Mouse (Mus musculus) limb, embryonic 10.5 days (tissue): ENCODE data around the gene Spen. TPM values are rescaled to one million over a fixed set of nuclear protein-coding genes. Genes with fewer than 3 reads are reported as not detected.
"Not testable (repeated sequence)": the region's sequence is repeated elsewhere in the genome, so short reads cannot be mapped to it uniquely, and the experiment has no call there.

Experiments
- DNase-seq: peaks from one replicate; pipeline ENCODE4 v3.0.0-alpha.2; 2017; ENCODE audit warnings: low spot score
- H3K27ac ChIP-seq: fragments of 300-500 bp; sonication (generic); 2 replicates; pipeline ENCODE4 v1.5.1; 2016; ENCODE audit warnings: mild to moderate bottlenecking
- H3K27me3 ChIP-seq: fragments of 300-500 bp; sonication (generic); 2 replicates; pipeline ENCODE4 v1.6.1; 2016; ENCODE audit warnings: low read depth, mild to moderate bottlenecking; ENCODE audit not compliant: poor library complexity, severe bottlenecking
- H3K36me3 ChIP-seq: fragments of 300-500 bp; sonication (generic); 2 replicates; pipeline ENCODE4 v1.6.1; 2016; ENCODE audit warnings: mild to moderate bottlenecking, moderate library complexity
- H3K4me1 ChIP-seq: fragments of 300-500 bp; sonication (generic); 2 replicates; pipeline ENCODE4 v1.6.1; 2016
- H3K4me3 ChIP-seq: fragments of 300-500 bp; sonication (generic); 2 replicates; pipeline ENCODE4 v1.5.1; 2016; ENCODE audit warnings: mild to moderate bottlenecking, moderate library complexity
- H3K9me3 ChIP-seq: fragments of 300-500 bp; sonication (generic); replicated peaks from 2 replicates; pipeline ENCODE4 v1.6.1; 2016; ENCODE audit warnings: mild to moderate bottlenecking
- WGBS: fragments of 180-500 bp; shearing (Covaris S2); methylation state at CpG from one replicate; pipeline ENCODE4 v1.1.7; 2016; 5-methylcytosine and 5-hydroxymethylcytosine counted together
- polyA plus RNA-seq: library from polyadenylated mRNA; unstranded; fragments of >200 nt; fragmentation: Nextera tagmentation; extraction: Ambion mirVana; gene quantifications from 2 replicates; pipeline ENCODE4 v1.2.1, GENCODE M21; 2016

Gene Spen
- polyA plus RNA-seq, 1 experiment from 2014 or later: 11.5 TPM

GRCm38 (mm10) chr4:141570004-141570403 lies 31.6 kb upstream of the Spen start:
- Histone ChIP-seq H3K9me3 (no peaks in the 10 kb centered on the region), H3K4me3 (no peak overlapping the region), H3K27me3 (no peaks in the 10 kb centered on the region), H3K27ac (no peak overlapping the region), H3K4me1 (peaks cover 7% of the 10 kb centered on the region), H3K36me3 (no peaks in the 10 kb centered on the region)
- 69% methylated on average over 6 of the region's 6 CpGs for WGBS
- DNase-seq: no peak

DNA sequence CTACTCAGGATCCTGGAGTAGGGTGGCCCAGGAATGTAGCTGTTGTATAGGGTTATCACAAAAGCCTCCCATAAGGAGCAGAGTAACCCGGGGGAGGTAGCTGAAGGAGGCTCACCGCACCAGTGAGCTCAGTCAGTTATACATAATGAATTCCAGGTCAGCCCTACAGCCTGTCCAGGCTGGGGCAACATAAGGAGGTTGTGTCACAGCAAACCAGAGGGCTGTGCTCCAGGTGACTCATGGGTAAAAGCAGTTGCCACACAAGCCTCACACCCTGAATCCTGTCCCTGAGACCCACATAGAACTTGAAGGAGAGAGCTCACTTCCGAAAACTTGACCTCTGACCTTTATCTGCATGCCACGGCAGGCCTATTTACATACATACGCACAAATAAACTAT lies 30.6 kb upstream of the Spen start:
- DNase-seq: no peak
- WGBS: 85% methylated on average over 5 of the region's 5 CpGs
- H3K36me3 ChIP-seq: no peaks in the 10 kb centered on the region

DNA sequence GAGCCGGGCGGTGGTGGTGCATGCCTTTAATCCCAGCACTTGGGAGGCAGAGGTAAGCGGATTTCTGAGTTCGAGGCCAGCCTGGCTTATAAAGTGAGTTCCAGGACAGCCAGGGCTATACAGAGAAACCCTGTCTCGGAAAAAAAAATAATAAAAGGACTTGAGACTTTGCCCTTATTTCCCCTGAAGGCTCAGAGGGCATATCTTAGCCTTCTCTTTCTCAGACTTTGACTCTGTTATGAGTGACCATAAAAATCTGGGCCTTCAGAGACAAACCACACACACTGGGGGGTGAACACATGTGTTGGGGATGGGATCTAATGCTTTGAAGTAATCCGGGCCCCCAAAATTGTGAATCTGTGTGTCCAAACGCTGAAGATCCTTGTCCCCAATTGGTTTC lies 28.8 kb upstream of the Spen start:
- H3K4me1 ChIP-seq, H3K27me3 ChIP-seq: not testable (repeated sequence)
- WGBS: 88% methylated on average over 7 of the region's 7 CpGs

More for the DNA sequence above, 30.6 kb upstream of the Spen start:
- Histone ChIP-seq H3K27ac (no peak overlapping the region), H3K27me3 (no peaks in the 10 kb centered on the region), H3K4me1 (peaks cover 5% of the 10 kb centered on the region), H3K4me3 (no peak overlapping the region), H3K9me3 (no peaks in the 10 kb centered on the region)

GRCm38 (mm10) chr4:141566187-141566586 lies 27.8 kb upstream of the Spen start:
- no peak overlapping the region for H3K27ac ChIP-seq
- H3K9me3 ChIP-seq: no peaks in the 10 kb centered on the region
- no peak for DNase-seq
- H3K36me3 ChIP-seq: no peaks in the 10 kb centered on the region
- H3K4me3 ChIP-seq: no peak overlapping the region
- WGBS: 90% methylated on average over 6 of the region's 6 CpGs
- no peaks in the 10 kb centered on the region for H3K27me3 ChIP-seq
- H3K4me1 ChIP-seq: peaks cover 2% of the 10 kb centered on the region

More for the DNA sequence above, 28.8 kb upstream of the Spen start:
- H3K36me3 ChIP-seq, H3K27ac ChIP-seq, DNase-seq, H3K4me3 ChIP-seq, H3K9me3 ChIP-seq: not testable (repeated sequence)

GRCm38 (mm10) chr4:141565325-141565724 lies 26.9 kb upstream of the Spen start:
- H3K27ac ChIP-seq: no peak overlapping the region
- DNase-seq: no peak
- no peaks in the 10 kb centered on the region for H3K9me3 ChIP-seq
- WGBS: 78% methylated on average over 7 of the region's 7 CpGs
- no peaks in the 10 kb centered on the region for H3K27me3 ChIP-seq
- H3K4me3 ChIP-seq: no peak overlapping the region
- H3K4me1 ChIP-seq: no peaks in the 10 kb centered on the region; the same call in 1 of the 2 replicates
- no peaks in the 10 kb centered on the region for H3K36me3 ChIP-seq

DNA sequence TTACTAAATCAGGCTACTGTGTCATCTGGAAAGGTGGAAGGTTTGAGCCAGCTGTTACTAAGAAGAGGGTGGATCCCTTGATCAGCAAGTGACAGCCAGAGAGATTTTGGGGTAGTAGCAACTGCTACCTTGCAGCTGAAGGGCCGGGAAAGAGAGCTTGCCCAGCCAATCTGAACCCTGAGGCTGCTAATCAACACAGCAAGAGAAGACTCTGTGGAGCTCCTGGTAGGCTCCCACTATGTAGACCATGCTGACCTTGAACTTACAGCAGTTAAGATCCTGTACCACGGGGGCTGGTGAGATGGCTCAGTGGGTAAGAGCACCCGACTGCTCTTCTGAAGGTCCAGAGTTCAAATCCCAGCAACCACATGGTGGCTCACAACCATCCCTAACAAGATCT lies 26.3 kb upstream of the Spen start:
- DNase-seq: no peak
- Histone ChIP-seq H3K4me1 (peaks cover 3% of the 10 kb centered on the region), H3K9me3 (no peaks in the 10 kb centered on the region), H3K4me3 (no peak overlapping the region), H3K36me3 (no peaks in the 10 kb centered on the region), H3K27me3 (no peaks in the 10 kb centered on the region), H3K27ac (no peak overlapping the region)
- WGBS: 85% methylated on average over 3 of the region's 3 CpGs

GRCm38 (mm10) chr4:141564209-141564608 lies 25.8 kb upstream of the Spen start:
- Histone ChIP-seq H3K36me3 (no peaks in the 10 kb centered on the region), H3K27me3 (no peaks in the 10 kb centered on the region), H3K27ac (no peak overlapping the region), H3K4me3 (no peak overlapping the region), H3K9me3 (no peaks in the 10 kb centered on the region), H3K4me1 (peaks cover 7% of the 10 kb centered on the region)
- 88% methylated on average over 4 of the region's 4 CpGs for WGBS
- no peak for DNase-seq

DNA sequence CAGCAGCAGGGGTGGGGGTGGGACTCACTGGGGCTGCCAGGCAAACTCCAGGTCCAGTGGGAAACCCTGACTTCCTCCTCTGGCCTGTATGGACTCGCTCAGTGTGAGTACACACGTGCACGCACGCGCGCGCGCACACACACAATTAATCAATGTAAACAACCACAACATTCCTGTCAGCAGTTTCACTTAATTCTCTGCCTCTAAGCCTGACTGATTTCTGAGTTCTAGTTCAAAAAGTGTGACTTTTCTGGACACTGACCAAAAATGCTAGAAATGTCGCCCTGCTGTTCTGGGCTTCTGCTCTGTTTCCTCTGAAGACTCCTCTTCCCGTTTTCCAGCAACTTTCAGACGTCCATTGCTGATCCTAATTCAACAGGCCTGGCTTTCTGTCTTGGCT lies 23.9 kb upstream of the Spen start:
- peaks cover 4% of the 10 kb centered on the region; the same call in 1 of the 2 replicates for H3K27me3 ChIP-seq
- H3K4me3 ChIP-seq: no peak overlapping the region
- H3K4me1 ChIP-seq: peaks cover 23% of the 10 kb centered on the region
- DNase-seq: no peak
- H3K9me3 ChIP-seq: no peaks in the 10 kb centered on the region
- no peaks in the 10 kb centered on the region for H3K36me3 ChIP-seq
- H3K27ac ChIP-seq: no peak overlapping the region
- 83% methylated on average over 11 of the region's 11 CpGs for WGBS

DNA sequence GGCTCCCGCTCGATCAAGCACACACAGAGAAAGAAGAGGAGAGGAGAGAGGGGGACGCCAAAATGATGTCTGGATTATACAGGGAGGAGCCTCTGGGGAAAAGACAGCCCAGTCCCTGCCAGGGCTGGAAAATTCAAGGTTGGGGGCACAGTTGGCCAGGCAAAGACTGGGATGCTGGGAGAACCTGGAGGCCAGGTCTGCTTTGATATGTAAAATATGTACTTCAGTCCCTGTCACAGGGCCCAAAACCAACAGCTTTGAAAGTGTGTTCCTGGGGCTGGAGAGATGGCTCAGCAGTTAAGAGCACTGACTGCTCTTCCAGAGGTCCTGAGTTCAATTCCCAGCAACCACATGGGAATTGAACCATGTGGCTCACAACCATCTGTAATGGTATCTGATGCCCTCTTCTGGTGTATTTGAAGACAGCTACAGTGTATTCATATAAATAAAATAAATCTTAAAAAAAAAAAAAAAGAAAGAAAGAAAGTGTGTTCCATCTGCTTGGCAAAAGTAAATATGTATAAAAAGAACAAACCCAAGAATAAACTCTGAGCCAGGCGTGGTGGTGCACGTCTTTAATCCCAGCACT lies 23.0 kb upstream of the Spen start:
- not testable (repeated sequence) for H3K36me3 ChIP-seq, H3K9me3 ChIP-seq, H3K27me3 ChIP-seq, H3K4me3 ChIP-seq, H3K27ac ChIP-seq, DNase-seq
- 77% methylated on average over 5 of the region's 5 CpGs for WGBS
- peaks cover 24% of the 10 kb centered on the region for H3K4me1 ChIP-seq

GRCm38 (mm10) chr4:141559898-141560263 lies 21.5 kb upstream of the Spen start:
- 3% methylated on average over 9 of the region's 9 CpGs for WGBS
- Histone ChIP-seq H3K4me1 (peaks cover 24% of the 10 kb centered on the region), H3K27me3 (peaks cover 4% of the 10 kb centered on the region; the same call in 1 of the 2 replicates), H3K27ac (peak overlapping the region; percentile 80), H3K36me3 (no peaks in the 10 kb centered on the region), H3K9me3 (no peaks in the 10 kb centered on the region), H3K4me3 (peak overlapping the region; percentile 53)
- peak; percentile 86 for DNase-seq

- Histone ChIP-seq H3K27ac (peak overlapping the region; percentile 80), H3K9me3 (no peaks in the 10 kb centered on the region), H3K4me1 (peaks cover 24% of the 10 kb centered on the region), H3K36me3 (no peaks in the 10 kb centered on the region), H3K27me3 (peaks cover 4% of the 10 kb centered on the region; the same call in 1 of the 2 replicates), H3K4me3 (peak overlapping the region; percentile 53)
- DNase-seq: peak; percentile 80
- WGBS: under 1% methylated on average over 30 of the region's 30 CpGs
These were observed 20.9 kb upstream of the Spen start for GRCm38 (mm10) chr4:141559131-141559897.

DNA sequence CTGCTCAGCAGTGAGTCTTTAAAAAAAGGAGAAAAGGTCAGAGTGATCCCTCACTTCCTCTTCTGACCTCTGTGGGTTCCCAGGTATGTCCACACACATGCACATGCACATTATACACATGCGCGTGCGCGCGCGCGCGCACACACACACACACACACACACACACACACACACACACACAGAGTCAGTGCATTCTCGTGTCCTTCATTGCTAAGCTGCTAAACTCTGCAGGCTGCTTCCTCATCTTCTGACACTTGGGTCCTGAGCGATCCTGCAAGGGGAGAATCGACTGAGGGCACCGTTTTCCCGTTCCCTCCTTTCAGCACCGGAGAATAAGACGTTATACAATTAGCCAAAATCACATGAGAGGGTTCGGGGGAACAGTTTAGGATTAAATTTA lies 20.3 kb upstream of the Spen start:
- Histone ChIP-seq H3K4me3 (peak overlapping the region; percentile 53), H3K9me3 (no peaks in the 10 kb centered on the region), H3K27ac (peak overlapping the region; percentile 80; the same call in 1 of the 2 replicates), H3K4me1 (peaks cover 24% of the 10 kb centered on the region), H3K36me3 (no peaks in the 10 kb centered on the region), H3K27me3 (peaks cover 4% of the 10 kb centered on the region; the same call in 1 of the 2 replicates)
- DNase-seq: peak; percentile 58
- WGBS: 21% methylated on average over 16 of the region's 16 CpGs

GRCm38 (mm10) chr4:141556163-141556562 lies 17.8 kb upstream of the Spen start:
- not testable (repeated sequence) for H3K9me3 ChIP-seq, H3K27me3 ChIP-seq, DNase-seq, H3K27ac ChIP-seq, H3K36me3 ChIP-seq, H3K4me3 ChIP-seq
- H3K4me1 ChIP-seq: peaks cover 39% of the 10 kb centered on the region
- 89% methylated on average over 6 of the region's 6 CpGs for WGBS
